Mouse (Mus musculus) erythroid progenitor cell, adult 5-6 weeks (primary cell): ENCODE measurements around the gene Zfp692. TPM values are rescaled to one million over a fixed set of nuclear protein-coding genes. Genes with fewer than 3 reads are reported as not detected.
A peak's percentile ranks its signal among the peaks of the same experiment; 100 is the strongest.

ENCODE experiments used
- ATAC-seq: replicated peaks from 2 replicates; pipeline ENCODE4 v1.8.0; 2016; ENCODE audit warnings: moderate number of reproducible peaks, mild to moderate bottlenecking, moderate TSS enrichment, inconsistent platforms; ENCODE audit not compliant: poor library complexity, low FRiP score, severe bottlenecking
- total RNA-seq, 2 experiments: library from RNA; stranded (forward) in 1 of 2; stranded (reverse) in 1 of 2; fragments of 150-400 nt in 1 of 2; fragments of 186-747, 209-891 nt in 1 of 2; gene quantifications; 2 replicates each; pipeline versions ENCODE4 v1.2.3 to v1.2.4; 2015 to 2017; ENCODE audit warnings: low replicate concordance in 2 of 2

Zfp692 gene
- 4.6 and 17.7 TPM in 2 replicates for total RNA-seq (2015; ENCODE audit: low replicate concordance)
- 17.1 and 19.1 TPM in 2 replicates for total RNA-seq (2017; ENCODE audit: low replicate concordance)

GRCm38 (mm10) chr11:58306860-58307308, at the start of gene Zfp692:
Zfp692 (plus strand) TSS chr11:58307069.
- peak; percentile 79 for ATAC-seq

- ATAC-seq, result no peak
Measured at GRCm38 (mm10) chr11:58257816-58258215, 49.1 kb upstream of the Zfp692 start.

GRCm38 (mm10) chr11:58260156-58260555, 46.7 kb upstream of the Zfp692 start:
- no peak for ATAC-seq

DNA sequence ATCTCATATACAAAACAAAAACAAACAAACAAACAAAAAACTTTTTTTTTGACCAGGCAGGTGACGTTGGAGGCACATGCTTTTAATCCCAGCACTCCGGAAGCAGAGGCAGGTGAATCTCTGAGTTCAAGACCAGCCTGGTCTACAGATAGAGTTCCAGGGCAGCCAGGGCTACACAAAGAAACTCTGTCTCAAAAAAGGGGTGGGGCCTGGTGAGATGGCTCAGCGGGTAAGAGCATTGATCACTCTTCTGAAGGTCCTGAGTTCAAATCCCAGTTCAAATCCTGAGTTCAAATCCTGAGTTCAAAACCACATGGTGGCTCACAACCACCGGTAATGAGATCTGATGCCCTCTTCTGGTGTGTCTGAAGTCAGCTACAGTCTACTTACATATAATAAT, 45.0 kb upstream of the Zfp692 start:
- no peak for ATAC-seq

- ATAC-seq, result no peak
Measured at GRCm38 (mm10) chr11:58262336-58262735, 44.5 kb upstream of the Zfp692 start.

DNA sequence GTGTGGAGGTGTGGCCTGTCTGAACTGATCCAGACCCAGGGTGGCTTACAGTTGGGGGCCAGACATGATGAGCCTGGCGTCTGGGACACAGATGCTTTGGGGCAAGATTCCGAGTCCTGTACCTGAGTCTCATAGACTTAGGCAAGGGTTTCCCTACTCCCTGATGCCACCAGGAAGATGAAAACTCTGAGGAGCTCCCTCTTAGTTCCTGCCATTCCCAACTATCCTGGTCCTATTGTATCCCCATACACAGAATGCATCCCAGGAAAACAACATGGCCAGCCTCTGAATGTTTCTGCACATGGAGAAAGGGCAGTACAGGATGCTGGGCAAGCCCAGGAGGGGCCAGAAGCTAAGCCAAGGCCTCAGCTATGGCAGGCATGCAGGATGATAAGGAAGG, 43.4 kb upstream of the Zfp692 start:
- ATAC-seq, result no peak

DNA sequence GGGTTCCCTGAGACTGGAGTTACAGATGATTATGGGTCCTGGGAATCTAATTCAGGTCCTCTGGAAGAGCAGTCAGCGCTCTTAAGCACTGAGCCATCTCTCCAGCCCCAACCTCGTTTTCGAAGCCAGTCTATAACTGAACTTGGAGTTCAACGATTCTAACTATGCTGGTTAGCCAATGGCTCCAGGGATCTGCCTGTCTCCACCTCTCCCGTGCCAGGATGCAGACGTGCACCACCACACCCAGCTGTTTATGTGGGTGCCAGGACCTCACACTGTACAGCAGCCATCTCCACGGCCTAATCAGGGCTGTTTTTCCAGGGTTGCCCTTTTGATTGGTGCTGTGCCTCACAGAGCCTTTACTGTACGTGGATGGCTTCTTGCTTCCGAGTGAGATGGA, 42.3 kb upstream of the Zfp692 start:
- ATAC-seq, result no peak

DNA sequence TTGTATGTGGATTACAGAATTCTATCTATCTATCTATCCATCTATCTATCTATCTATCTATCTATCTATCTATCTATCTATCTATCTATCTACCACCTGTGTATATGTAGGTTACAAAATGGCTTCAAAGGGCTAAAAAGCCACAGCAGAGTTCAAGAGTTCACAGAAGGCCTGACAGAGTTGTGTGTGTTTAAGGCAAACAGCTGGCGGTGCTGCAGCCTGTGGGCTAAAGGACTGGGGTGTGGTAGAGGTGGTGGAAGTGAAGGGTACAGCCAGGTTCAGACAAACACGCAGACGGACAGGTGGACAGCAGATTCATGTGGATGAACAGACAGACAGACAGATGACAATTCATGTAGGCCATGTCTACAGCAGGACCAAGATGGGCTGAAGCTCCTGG, 38.6 kb upstream of the Zfp692 start:
- no peak for ATAC-seq

DNA sequence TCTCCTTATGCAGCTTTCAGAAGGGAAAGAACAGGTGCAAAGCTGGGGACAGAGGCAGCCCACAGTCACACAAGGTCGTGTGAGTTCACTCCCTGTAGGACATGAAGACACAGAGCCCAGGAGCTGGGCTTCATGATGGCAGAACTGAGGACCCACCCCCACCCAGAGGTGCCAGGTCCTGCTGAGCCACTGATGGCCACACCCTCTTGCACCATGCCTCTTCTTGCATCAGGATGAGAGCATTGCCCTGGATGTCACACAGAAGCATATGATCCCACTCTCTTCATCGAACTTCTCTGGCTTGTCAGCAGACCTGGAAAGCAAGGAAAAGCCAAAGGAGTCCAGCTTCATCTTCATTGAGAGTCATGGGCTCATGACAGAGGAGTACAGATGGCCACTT, 32.3 kb upstream of the Zfp692 start, which contains the start of gene 4930438A08Rik:
TSS of gene 4930438A08Rik (plus strand) at position 228 of the 400 bp plus-strand sequence.
- ATAC-seq, result no peak

DNA sequence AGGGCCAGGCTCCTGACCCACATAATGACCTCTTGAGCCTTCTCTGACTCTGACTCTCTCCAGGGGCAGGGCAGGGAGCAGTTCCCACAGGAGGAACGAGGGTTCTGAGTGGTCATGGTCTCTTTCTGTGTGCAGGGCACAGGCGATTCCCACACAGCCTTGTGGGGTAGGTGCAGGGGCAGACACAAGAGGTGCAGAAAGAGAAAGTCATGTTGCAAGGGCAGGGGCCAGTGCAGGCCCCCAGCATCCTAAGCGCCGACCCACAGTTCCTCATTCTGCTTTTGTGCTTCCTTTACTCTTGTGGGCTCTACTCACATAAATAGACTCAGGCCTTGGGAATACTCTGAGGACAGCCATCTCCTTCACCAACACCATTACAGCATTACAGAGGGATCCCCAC, 31.1 kb upstream of the Zfp692 start:
- ATAC-seq, result no peak

GRCm38 (mm10) chr11:58281970-58282496, 24.8 kb upstream of the Zfp692 start:
- no peak for ATAC-seq

DNA sequence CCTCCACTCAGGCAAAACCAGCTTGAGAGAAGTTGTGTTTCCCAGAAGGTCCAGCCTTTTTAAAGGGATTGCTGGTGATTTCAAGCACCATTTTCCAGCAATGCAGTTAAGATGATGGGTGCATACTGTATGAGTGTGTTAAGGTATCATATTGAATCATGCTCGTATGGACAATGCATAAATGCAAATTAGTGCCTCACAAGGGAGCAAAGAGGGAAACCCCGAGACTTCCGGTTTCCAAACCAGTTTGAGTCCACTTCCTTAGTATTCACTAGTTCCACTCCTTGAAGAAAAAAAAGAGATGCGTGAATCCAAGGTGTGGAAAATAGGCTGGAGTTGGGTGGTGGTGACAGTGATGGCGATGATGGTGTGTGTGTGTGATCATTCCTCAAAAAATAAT, 24.4 kb upstream of the Zfp692 start:
- ATAC-seq, result no peak

- no peak for ATAC-seq
Measured at GRCm38 (mm10) chr11:58289992-58290682, 16.7 kb upstream of the Zfp692 start.

DNA sequence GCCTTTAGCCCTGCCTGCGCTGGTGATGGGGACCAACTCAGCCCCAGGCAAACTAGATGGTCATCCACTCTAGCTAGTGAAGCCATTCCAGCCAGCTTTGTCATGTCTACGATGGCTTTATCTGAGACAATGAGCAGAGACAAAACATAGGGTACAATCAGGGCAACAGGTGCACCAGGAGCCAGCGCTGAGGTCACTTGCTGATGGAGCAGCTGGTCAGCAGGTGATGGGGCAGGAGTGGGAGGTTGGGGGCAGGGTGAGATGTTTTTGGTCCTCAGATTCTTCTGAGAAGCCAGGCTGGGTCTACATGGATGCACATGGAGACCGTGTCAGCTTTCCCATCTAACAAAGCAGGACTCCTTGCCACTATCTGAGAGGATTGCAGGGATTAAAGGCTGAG, 16.1 kb upstream of the Zfp692 start:
- ATAC-seq, result no peak

GRCm38 (mm10) chr11:58292791-58293190, 14.1 kb upstream of the Zfp692 start:
- peak; percentile 44; the same call in 1 of the 2 replicates for ATAC-seq

GRCm38 (mm10) chr11:58297396-58297795, 9.5 kb upstream of the Zfp692 start:
- no peak for ATAC-seq

- peak; percentile 51 for ATAC-seq
Measured at GRCm38 (mm10) chr11:58301057-58301456, 5.8 kb upstream of the Zfp692 start.

- ATAC-seq, result peak; percentile 80
Measured at GRCm38 (mm10) chr11:58301837-58302754, 4.8 kb upstream of the Zfp692 start.

DNA sequence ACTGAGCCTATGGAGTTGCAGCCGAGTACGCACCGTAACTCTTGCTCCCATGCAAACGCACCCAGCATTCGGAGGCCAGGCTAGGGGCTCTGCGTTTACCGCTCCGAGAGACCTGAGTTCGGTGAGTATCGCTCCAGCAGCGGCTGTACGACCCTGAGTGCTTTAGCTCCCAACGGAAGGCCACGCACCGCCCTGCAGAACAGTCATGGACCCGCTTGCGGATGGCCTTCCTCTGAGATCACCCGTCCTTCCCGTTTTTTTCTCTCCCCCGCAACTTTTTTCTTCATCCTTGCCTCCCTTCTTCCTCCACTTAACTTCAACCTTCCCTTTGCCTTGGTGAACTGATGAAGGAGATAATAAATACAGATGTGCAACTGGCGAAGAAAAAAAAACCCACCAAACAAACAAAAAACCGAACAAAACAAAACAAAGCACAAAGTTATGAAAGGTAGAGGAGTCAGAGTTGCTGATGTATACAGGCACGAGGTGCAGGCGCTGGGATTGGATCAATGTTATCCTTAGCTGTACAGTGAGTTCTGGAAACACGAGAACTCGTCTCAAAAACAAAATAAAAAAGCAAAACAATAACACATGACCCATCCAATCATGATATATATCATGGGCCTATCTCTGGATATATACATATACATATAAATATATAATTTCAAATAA, 4.0 kb upstream of the Zfp692 start:
- peak; percentile 45 for ATAC-seq

GRCm38 (mm10) chr11:58303594-58303993, 3.3 kb upstream of the Zfp692 start:
- ATAC-seq, result no peak
